Mouse (Mus musculus) urinary bladder, postnatal 10 days (tissue): Measurements from ENCODE around the gene Fam186a.

Source experiments
- DNase-seq: peaks from one replicate; pipeline ENCODE4 v3.0.0; 2022; ENCODE audit warnings: low spot score

Fam186a gene

GRCm38 (mm10) chr15:99874612-99875333 is 92.1 kb downstream of the Fam186a start:
- no peak for DNase-seq

GRCm38 (mm10) chr15:99872543-99872942 is 94.3 kb downstream of the Fam186a start:
- DNase-seq: no peak
